Mouse (Mus musculus) liver, adult 2 months (tissue): ENCODE measurements around the gene Olfr145.

Experiments used
- CTCF ChIP-seq: fragments of 200-500 bp; IDR thresholded peaks from 2 replicates; pipeline ENCODE4 v1.5.1; 2011; ENCODE audit warnings: low read depth, low read length, control low read depth
- POLR2A ChIP-seq: fragments of 200-500 bp; IDR thresholded peaks from 2 replicates; pipeline ENCODE4 v1.6.1; 2011; ENCODE audit warnings: low read length, control low read depth; ENCODE audit not compliant: insufficient read depth; ENCODE audit errors: extremely low read depth

GRCm38 (mm10) chr9:37924194-37924593 is 27.7 kb downstream of the Olfr145 start:
- TF ChIP-seq POLR2A (no peak), CTCF (no peak)
